Mouse (Mus musculus): Measurements from ENCODE around the gene Cfc1. TPM values are rescaled to one million over a fixed set of nuclear protein-coding genes. Genes with fewer than 3 reads are reported as not detected.
"Not testable (repeated sequence)": the region's sequence is repeated elsewhere in the genome, so short reads cannot be mapped to it uniquely, and the experiment has no call there.

Gene Cfc1
- polyA plus RNA-seq, 1 experiment from 2014 or later: 2.3 TPM

DNA sequence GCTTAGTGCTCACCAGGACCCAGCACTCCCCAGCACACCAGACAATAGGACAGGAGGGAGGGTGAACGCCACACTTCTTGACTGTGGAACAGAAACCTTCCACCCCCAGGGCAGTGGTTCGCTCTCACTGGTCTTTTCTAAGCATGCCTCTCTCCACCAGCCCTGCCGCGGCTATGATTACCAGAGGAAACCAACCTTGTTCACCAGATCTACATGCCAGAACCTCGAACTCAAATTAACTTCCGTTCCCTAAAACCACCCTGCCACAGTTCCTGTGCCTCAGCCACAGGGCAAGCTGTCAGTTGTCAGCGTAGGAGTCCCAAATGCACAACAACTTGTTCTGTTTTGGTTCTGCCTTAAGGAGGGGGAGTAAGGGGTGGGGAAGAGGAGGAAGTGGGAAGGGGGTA, 24.9 kb upstream of the Cfc1 start:
- Histone ChIP-seq H3K4me2 (replicated peaks; ENCODE audit: low read depth, low read length) (no peak overlapping the region), H3K9me3 (ENCODE audit: control insufficient read depth, low read depth, low read length) (no peaks in the 10 kb centered on the region), H3K36me3 (ENCODE audit: control insufficient read depth, insufficient read depth, low read length) (no peaks in the 10 kb centered on the region), H3K4me1 (ENCODE audit: control insufficient read depth, insufficient read depth, low read length) (no peaks in the 10 kb centered on the region), H3K4me3 (ENCODE audit: low read depth, low read length) (no peak overlapping the region), H3K9ac (replicated peaks; ENCODE audit: low read depth, low read length) (no peak overlapping the region), H3K27ac (ENCODE audit: low read length) (no peak overlapping the region), H3K27me3 (ENCODE audit: control insufficient read depth, insufficient read depth, low read length) (no peaks in the 10 kb centered on the region)
- ATAC-seq (ENCODE audit: insufficient number of reproducible peaks, insufficient read depth, low FRiP score, low read depth): no peak
- WGBS: 9% methylated on average over 7 of the region's 7 CpGs

DNA sequence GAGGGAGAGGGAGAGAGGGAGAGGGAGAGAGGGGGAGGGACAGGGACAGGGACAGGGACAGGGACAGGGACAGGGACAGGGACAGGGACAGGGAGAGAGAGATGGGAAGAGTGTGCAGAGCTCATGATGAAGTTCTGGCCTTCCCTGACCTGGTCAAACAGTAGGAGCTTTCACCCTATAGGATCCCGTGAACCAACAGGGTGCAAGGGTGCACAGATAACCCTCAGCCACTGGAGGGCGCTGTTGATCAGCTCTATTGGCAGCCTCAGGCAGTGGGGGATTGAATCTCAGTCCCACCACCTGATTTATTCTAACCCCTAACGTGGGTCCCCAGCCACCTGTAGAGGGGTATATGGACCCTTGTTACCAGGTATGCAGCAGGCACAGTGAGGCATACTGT, 24.4 kb upstream of the Cfc1 start:
- no peaks in the 10 kb centered on the region for H3K27me3 ChIP-seq (ENCODE audit: control insufficient read depth, insufficient read depth, low read length)
- H3K4me3 ChIP-seq (ENCODE audit: low read depth, low read length): no peak overlapping the region
- ATAC-seq (ENCODE audit: insufficient number of reproducible peaks, insufficient read depth, low FRiP score, low read depth): no peak
- H3K9me3 ChIP-seq (ENCODE audit: control insufficient read depth, low read depth, low read length): no peaks in the 10 kb centered on the region
- 6% methylated on average over 3 of the region's 3 CpGs for WGBS
- no peak overlapping the region for H3K27ac ChIP-seq (ENCODE audit: low read length)
- no peaks in the 10 kb centered on the region for H3K36me3 ChIP-seq (ENCODE audit: control insufficient read depth, insufficient read depth, low read length)
- H3K9ac ChIP-seq (replicated peaks; ENCODE audit: low read depth, low read length): no peak overlapping the region
- no peak overlapping the region for H3K4me2 ChIP-seq (replicated peaks; ENCODE audit: low read depth, low read length)
- H3K4me1 ChIP-seq (ENCODE audit: control insufficient read depth, insufficient read depth, low read length): no peaks in the 10 kb centered on the region

DNA sequence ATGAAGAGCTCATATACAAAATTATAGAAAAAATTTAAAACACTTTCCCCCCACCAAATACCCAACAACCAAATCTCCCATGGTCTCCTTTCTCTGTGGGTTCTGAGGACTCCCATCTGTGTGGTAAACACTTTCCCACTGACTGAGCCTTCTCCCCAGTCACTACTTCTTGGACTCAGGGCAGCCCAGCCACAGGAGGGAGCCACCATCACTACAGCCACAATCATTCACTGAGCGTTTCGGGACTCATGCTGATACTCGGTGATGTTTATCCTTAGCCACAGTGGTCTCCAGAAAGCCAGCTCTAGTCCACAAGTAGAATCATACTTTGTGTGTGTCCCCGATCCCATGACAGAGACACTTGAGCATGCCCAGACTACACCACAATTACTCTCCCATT, 22.4 kb upstream of the Cfc1 start:
- Histone ChIP-seq H3K27me3 (ENCODE audit: control insufficient read depth, insufficient read depth, low read length) (no peaks in the 10 kb centered on the region), H3K9me3 (ENCODE audit: control insufficient read depth, low read depth, low read length) (no peaks in the 10 kb centered on the region), H3K4me2 (replicated peaks; ENCODE audit: low read depth, low read length) (no peak overlapping the region), H3K36me3 (ENCODE audit: control insufficient read depth, insufficient read depth, low read length) (no peaks in the 10 kb centered on the region), H3K27ac (ENCODE audit: low read length) (no peak overlapping the region), H3K4me1 (ENCODE audit: control insufficient read depth, insufficient read depth, low read length) (no peaks in the 10 kb centered on the region), H3K9ac (replicated peaks; ENCODE audit: low read depth, low read length) (no peak overlapping the region), H3K4me3 (ENCODE audit: low read depth, low read length) (no peak overlapping the region)
- 82% methylated on average over 4 of the region's 4 CpGs for WGBS
- no peak for ATAC-seq (ENCODE audit: insufficient number of reproducible peaks, insufficient read depth, low FRiP score, low read depth)

DNA sequence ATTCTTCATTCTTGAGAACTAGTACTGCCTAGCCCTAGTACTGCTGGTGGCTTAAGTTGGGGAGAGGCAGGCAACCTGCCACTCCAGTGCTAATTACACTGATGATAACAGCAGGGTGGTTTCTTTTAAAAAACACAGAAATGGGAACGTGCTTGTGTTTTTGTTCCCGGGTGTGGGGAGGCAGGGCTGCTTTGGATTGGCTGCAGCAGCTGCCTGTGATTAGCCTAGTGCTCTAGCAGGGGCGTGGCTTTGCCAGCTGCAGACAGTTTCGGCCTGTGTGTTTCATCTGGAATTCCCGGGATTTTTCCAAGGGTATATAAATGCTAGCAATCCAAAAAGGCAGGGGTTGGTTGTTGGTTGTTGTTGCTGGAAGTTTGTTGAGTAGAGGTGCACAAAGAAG, 18.9 kb upstream of the Cfc1 start:
- no peak overlapping the region for H3K4me2 ChIP-seq (replicated peaks; ENCODE audit: low read depth, low read length)
- WGBS: 21% methylated on average over 5 of the region's 5 CpGs
- H3K9me3 ChIP-seq (ENCODE audit: control insufficient read depth, low read depth, low read length): no peaks in the 10 kb centered on the region
- H3K4me3 ChIP-seq (ENCODE audit: low read depth, low read length): no peak overlapping the region
- H3K4me1 ChIP-seq (ENCODE audit: control insufficient read depth, insufficient read depth, low read length): no peaks in the 10 kb centered on the region
- no peak overlapping the region for H3K27ac ChIP-seq (ENCODE audit: low read length)
- H3K36me3 ChIP-seq (ENCODE audit: control insufficient read depth, insufficient read depth, low read length): no peaks in the 10 kb centered on the region
- H3K27me3 ChIP-seq (ENCODE audit: control insufficient read depth, insufficient read depth, low read length): no peaks in the 10 kb centered on the region
- H3K9ac ChIP-seq (replicated peaks; ENCODE audit: low read depth, low read length): no peak overlapping the region
- ATAC-seq (ENCODE audit: insufficient number of reproducible peaks, insufficient read depth, low FRiP score, low read depth): no peak

DNA sequence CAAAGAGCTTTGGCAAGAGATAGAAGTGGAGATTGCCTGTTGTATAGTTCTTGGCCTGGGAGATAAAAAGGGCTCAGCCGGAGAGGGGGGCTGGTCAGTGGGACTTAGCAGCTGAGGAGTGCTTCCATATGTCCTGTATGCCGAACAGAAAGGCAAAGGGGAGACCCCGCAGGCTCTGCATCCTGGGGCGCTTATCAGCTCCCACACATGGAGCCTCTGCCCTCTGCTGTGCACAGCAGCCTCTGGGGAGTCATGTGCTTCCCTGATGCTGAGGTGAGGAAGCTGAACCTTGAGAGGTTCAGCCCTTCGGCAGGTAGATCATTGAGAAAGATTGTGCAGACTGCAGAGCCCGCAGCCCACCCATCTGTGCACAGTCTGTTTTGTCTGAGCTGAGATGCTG, 18.2 kb upstream of the Cfc1 start:
- not testable (repeated sequence) for H3K4me3 ChIP-seq (ENCODE audit: low read depth, low read length); H3K36me3 ChIP-seq (ENCODE audit: control insufficient read depth, insufficient read depth, low read length); H3K4me1 ChIP-seq (ENCODE audit: control insufficient read depth, insufficient read depth, low read length); H3K4me2 ChIP-seq (replicated peaks; ENCODE audit: low read depth, low read length); H3K9me3 ChIP-seq (ENCODE audit: control insufficient read depth, low read depth, low read length); H3K27ac ChIP-seq (ENCODE audit: low read length); ATAC-seq (ENCODE audit: insufficient number of reproducible peaks, insufficient read depth, low FRiP score, low read depth); H3K9ac ChIP-seq (replicated peaks; ENCODE audit: low read depth, low read length); H3K27me3 ChIP-seq (ENCODE audit: control insufficient read depth, insufficient read depth, low read length)
- 25% methylated on average over 6 of the region's 6 CpGs for WGBS

DNA sequence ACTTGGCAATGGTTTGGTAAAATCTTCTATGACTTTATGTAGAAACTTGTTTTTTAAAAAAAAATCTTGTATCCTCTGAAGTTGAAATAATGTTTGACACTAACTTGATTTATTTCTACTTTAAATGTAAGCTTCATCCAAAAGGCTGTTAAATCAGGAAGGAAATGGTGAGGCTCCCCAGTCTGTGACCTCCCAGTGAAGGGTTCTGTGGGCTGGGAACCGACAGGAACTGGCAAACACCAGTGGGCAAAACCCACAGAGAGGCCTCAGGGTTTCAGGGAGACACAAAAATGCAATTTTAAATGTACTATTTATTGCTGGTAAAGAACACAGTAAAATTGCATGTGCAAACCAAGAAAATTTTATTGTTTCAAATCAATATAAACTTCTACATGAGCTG, 17.7 kb upstream of the Cfc1 start:
- WGBS: 15% methylated on average over 1 of the region's 1 CpGs
- H3K27ac ChIP-seq (ENCODE audit: low read length); H3K9me3 ChIP-seq (ENCODE audit: control insufficient read depth, low read depth, low read length); H3K4me3 ChIP-seq (ENCODE audit: low read depth, low read length); H3K9ac ChIP-seq (replicated peaks; ENCODE audit: low read depth, low read length); ATAC-seq (ENCODE audit: insufficient number of reproducible peaks, insufficient read depth, low FRiP score, low read depth); H3K4me2 ChIP-seq (replicated peaks; ENCODE audit: low read depth, low read length); H3K27me3 ChIP-seq (ENCODE audit: control insufficient read depth, insufficient read depth, low read length); H3K4me1 ChIP-seq (ENCODE audit: control insufficient read depth, insufficient read depth, low read length); H3K36me3 ChIP-seq (ENCODE audit: control insufficient read depth, insufficient read depth, low read length): not testable (repeated sequence)

DNA sequence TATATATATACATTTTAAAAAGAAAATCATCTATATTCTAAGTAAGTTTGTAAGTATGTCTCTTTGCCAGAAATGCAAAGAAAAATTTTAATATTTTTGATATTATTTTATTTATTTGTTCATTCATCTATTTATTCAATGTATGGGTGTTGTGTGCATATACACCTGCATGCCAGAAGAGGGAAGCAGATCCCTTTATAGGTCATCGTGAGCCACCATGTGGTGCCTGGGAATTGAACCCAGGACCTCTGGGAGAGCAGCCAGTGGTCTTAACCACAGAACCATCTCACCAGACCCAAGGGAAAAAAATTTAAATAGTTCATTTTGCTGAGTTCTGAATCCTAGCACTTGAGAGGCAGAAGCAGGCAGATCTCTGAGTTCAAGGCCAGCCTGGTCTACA, 17.2 kb upstream of the Cfc1 start:
- 83% methylated on average over 1 of the region's 1 CpGs for WGBS
- no peaks in the 10 kb centered on the region for H3K9me3 ChIP-seq (ENCODE audit: control insufficient read depth, low read depth, low read length)
- no peak overlapping the region for H3K4me2 ChIP-seq (replicated peaks; ENCODE audit: low read depth, low read length)
- H3K36me3 ChIP-seq (ENCODE audit: control insufficient read depth, insufficient read depth, low read length): no peaks in the 10 kb centered on the region
- H3K27ac ChIP-seq (ENCODE audit: low read length): no peak overlapping the region
- no peak overlapping the region for H3K9ac ChIP-seq (replicated peaks; ENCODE audit: low read depth, low read length)
- H3K4me1 ChIP-seq (ENCODE audit: control insufficient read depth, insufficient read depth, low read length): no peaks in the 10 kb centered on the region
- ATAC-seq (ENCODE audit: insufficient number of reproducible peaks, insufficient read depth, low FRiP score, low read depth): no peak
- H3K27me3 ChIP-seq (ENCODE audit: control insufficient read depth, insufficient read depth, low read length): no peaks in the 10 kb centered on the region
- H3K4me3 ChIP-seq (ENCODE audit: low read depth, low read length): no peak overlapping the region

DNA sequence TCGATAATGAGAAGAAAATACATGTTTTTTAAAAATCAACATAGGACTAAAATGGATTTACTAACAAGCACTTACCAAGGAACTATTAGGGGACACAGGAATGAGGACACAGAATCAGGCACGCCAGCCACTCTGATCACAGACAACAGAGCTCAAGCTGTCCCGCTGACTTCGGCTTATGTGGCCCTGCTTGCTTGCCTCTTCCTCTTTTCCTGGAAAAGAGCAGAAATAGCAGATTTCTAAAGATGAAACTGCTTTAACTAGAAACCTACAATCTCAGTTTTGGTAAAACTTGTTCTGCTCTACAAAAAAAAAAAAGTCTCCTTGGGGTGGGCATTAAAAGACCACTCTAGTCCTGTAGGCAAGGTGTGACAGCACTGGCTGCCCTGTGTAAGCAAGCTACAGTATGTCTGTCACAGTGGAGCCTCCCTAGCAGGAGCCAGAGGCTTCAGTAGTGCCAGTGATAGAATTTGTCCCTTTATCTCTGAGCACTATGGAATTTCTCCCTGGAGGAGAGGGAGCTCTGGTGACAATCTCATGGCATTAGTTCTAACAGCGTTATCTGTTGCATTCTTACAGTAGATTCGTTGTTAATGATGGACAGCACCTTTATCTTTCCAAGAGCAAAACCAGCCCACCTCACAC, 13.1 kb upstream of the Cfc1 start:
- H3K4me1 ChIP-seq (ENCODE audit: control insufficient read depth, insufficient read depth, low read length): no peaks in the 10 kb centered on the region
- H3K36me3 ChIP-seq (ENCODE audit: control insufficient read depth, insufficient read depth, low read length): no peaks in the 10 kb centered on the region
- ATAC-seq (ENCODE audit: insufficient number of reproducible peaks, insufficient read depth, low FRiP score, low read depth): no peak
- no peaks in the 10 kb centered on the region for H3K9me3 ChIP-seq (ENCODE audit: control insufficient read depth, low read depth, low read length)
- H3K4me3 ChIP-seq (ENCODE audit: low read depth, low read length): no peak overlapping the region
- H3K27me3 ChIP-seq (ENCODE audit: control insufficient read depth, insufficient read depth, low read length): no peaks in the 10 kb centered on the region
- H3K4me2 ChIP-seq (replicated peaks; ENCODE audit: low read depth, low read length): no peak overlapping the region
- no peak overlapping the region for H3K9ac ChIP-seq (replicated peaks; ENCODE audit: low read depth, low read length)
- no peak overlapping the region for H3K27ac ChIP-seq (ENCODE audit: low read length)
- 70% methylated on average over 6 of the region's 6 CpGs for WGBS

DNA sequence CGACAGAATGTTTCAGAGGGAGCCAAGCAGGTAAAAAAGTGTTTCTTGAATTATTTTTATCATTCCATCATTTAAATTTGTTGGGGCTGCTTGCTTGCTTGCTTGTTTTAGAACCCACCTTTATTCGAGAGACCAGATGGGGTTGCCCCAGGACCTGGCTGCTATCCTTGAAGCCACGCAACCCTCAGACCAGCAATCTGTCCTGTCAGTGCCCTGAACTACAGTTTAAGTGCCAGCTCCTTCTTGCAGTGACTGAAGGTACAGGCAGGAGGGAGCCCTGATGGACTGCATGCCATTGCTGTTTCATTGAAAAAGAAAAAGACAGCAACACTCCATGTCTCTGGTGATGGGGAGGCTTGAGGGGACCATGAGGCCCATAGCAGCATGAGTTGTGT, 12.6 kb upstream of the Cfc1 start:
- H3K9ac ChIP-seq (replicated peaks; ENCODE audit: low read depth, low read length): no peak overlapping the region
- H3K9me3 ChIP-seq (ENCODE audit: control insufficient read depth, low read depth, low read length): no peaks in the 10 kb centered on the region
- H3K27me3 ChIP-seq (ENCODE audit: control insufficient read depth, insufficient read depth, low read length): no peaks in the 10 kb centered on the region
- H3K4me2 ChIP-seq (replicated peaks; ENCODE audit: low read depth, low read length): no peak overlapping the region
- no peak overlapping the region for H3K27ac ChIP-seq (ENCODE audit: low read length)
- ATAC-seq (ENCODE audit: insufficient number of reproducible peaks, insufficient read depth, low FRiP score, low read depth): no peak
- H3K36me3 ChIP-seq (ENCODE audit: control insufficient read depth, insufficient read depth, low read length): no peaks in the 10 kb centered on the region
- no peak overlapping the region for H3K4me3 ChIP-seq (ENCODE audit: low read depth, low read length)
- H3K4me1 ChIP-seq (ENCODE audit: control insufficient read depth, insufficient read depth, low read length): no peaks in the 10 kb centered on the region
- WGBS: 63% methylated on average over 3 of the region's 3 CpGs
